Mouse (Mus musculus): ENCODE data around the gene Ppp1r26.

Ppp1r26 gene

GRCm38 (mm10) chr2:28496671-28497070, 50.1 kb downstream of the Ppp1r26 start, which contains the start of gene Gbgt1:
Gene Gbgt1 (plus strand): TSS chr2:28496891.
- no peak for DNase-seq (ENCODE audit: low read depth, low spot score)

GRCm38 (mm10) chr2:28497561-28497960, 51.0 kb downstream of the Ppp1r26 start:
- no peak for DNase-seq (ENCODE audit: low read depth, low spot score)

GRCm38 (mm10) chr2:28498431-28498830, 51.8 kb downstream of the Ppp1r26 start:
- no peak for DNase-seq (ENCODE audit: low read depth, low spot score)

- DNase-seq (ENCODE audit: low read depth, low spot score) = no peak
Measured at GRCm38 (mm10) chr2:28502987-28503386, 56.4 kb downstream of the Ppp1r26 start.

DNA sequence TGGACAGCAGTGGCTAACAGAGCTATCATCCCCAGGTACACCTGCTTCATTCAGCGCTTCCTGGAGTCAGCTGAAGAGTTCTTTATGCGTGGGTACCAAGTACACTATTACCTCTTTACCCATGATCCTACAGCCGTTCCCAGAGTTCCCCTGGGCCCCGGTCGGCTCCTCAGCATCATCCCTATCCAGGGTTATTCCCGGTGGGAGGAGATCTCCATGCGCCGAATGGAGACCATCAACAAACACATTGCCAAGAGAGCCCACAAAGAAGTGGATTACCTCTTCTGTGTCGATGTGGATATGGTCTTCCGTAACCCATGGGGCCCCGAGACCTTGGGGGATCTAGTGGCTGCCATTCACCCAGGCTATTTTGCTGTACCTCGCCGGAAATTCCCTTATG, 58.1 kb downstream of the Ppp1r26 start:
- DNase-seq (ENCODE audit: low read depth, low spot score) = no peak
